Mouse (Mus musculus) liver, adult 2 months (tissue): ENCODE measurements around the gene Tmem219. TPM values are rescaled to one million over a fixed set of nuclear protein-coding genes. Genes with fewer than 3 reads are reported as not detected.
A peak's percentile ranks its signal among the peaks of the same experiment; 100 is the strongest.

ENCODE experiments used
- DNase-seq: peaks from one replicate; pipeline ENCODE4 v3.0.0-alpha.2; 2011; ENCODE audit warnings: low read depth, low spot score; ENCODE audit errors: extremely low read depth
- H3K27ac ChIP-seq: fragments of 200-500 bp; replicated peaks from 2 replicates; pipeline ENCODE4 v1.5.1; 2012; ENCODE audit warnings: low read depth, mild to moderate bottlenecking, control low read depth, inconsistent platforms, low read length; ENCODE audit not compliant: insufficient read depth
- H3K27me3 ChIP-seq: fragments of 200-500 bp; 2 replicates; pipeline ENCODE4 v1.6.1; 2012; ENCODE audit warnings: mild to moderate bottlenecking, moderate library complexity, low read length, inconsistent platforms; ENCODE audit not compliant: control insufficient read depth, insufficient read depth
- H3K36me3 ChIP-seq: fragments of 200-500 bp; 2 replicates; pipeline ENCODE4 v1.6.1; 2012; ENCODE audit warnings: low read length, inconsistent platforms; ENCODE audit not compliant: control insufficient read depth, insufficient read depth
- H3K4me1 ChIP-seq: fragments of 200-500 bp; 2 replicates; pipeline ENCODE4 v1.6.1; 2011; ENCODE audit warnings: low read length; ENCODE audit not compliant: control insufficient read depth, insufficient read depth
- H3K4me3 ChIP-seq: fragments of 200-500 bp; 2 replicates; pipeline ENCODE4 v1.5.1; 2011; ENCODE audit warnings: low read depth, mild to moderate bottlenecking, control low read depth, low read length, moderate library complexity; ENCODE audit not compliant: insufficient read depth
- H3K79me2 ChIP-seq: fragments of 200-500 bp; 2 replicates; pipeline ENCODE4 v1.6.1; 2012; ENCODE audit warnings: inconsistent platforms, mild to moderate bottlenecking, low read length, moderate library complexity; ENCODE audit not compliant: control insufficient read depth, insufficient read depth
- H3K9ac ChIP-seq: fragments of 200-500 bp; 2 replicates; pipeline ENCODE4 v1.6.1; 2012; ENCODE audit warnings: low read depth, mild to moderate bottlenecking, control low read depth, inconsistent platforms, low read length
- CTCF ChIP-seq: fragments of 200-500 bp; IDR thresholded peaks from 2 replicates; pipeline ENCODE4 v1.5.1; 2011; ENCODE audit warnings: low read depth, low read length, control low read depth
- POLR2A ChIP-seq: fragments of 200-500 bp; IDR thresholded peaks from 2 replicates; pipeline ENCODE4 v1.6.1; 2011; ENCODE audit warnings: low read length, control low read depth; ENCODE audit not compliant: insufficient read depth; ENCODE audit errors: extremely low read depth
- WGBS: fragments of 180-500 bp; shearing (Covaris S2); methylation state at CpG from one replicate; pipeline ENCODE4 v1.1.7; 2018; 5-methylcytosine and 5-hydroxymethylcytosine counted together
- polyA plus RNA-seq: library from polyadenylated mRNA; depleted of rRNA; stranded (reverse); fragments of >200 nt; gene quantifications from 2 replicates; pipeline ENCODE4 v1.2.3, GENCODE M21; 2012
- total RNA-seq: library from RNA; depleted of rRNA; stranded (reverse); fragments of >200 nt; gene quantifications from 2 replicates; pipeline ENCODE4 v1.2.3, GENCODE M21; 2014

Tmem219 gene
- total and polyA plus RNA-seq, 2 experiments, result 78.4 to 120 TPM

GRCm38 (mm10) chr7:126897390-126898101, 25.2 kb downstream of the Tmem219 start:
- Histone ChIP-seq H3K4me1 (0 out of 2 replicates have a peak, but pooled peaks cover 4% of the 10 kb centered on the region), H3K27me3 (no peaks in the 10 kb centered on the region), H3K79me2 (peaks cover 6% of the 10 kb centered on the region; the same call in 1 of the 2 replicates), H3K27ac (peak overlapping the region; percentile 64), H3K4me3 (peak overlapping the region; percentile 79), H3K36me3 (peaks cover 36% of the 10 kb centered on the region), H3K9ac (peak overlapping the region; percentile 76)
- TF ChIP-seq POLR2A, result no peak
- peak; percentile 43 for DNase-seq
- 50% methylated on average over 16 of the region's 16 CpGs for WGBS

GRCm38 (mm10) chr7:126896912-126897311, 25.8 kb downstream of the Tmem219 start:
- H3K9ac ChIP-seq, result peak overlapping the region; percentile 15; the same call in 1 of the 2 replicates
- peak overlapping the region; percentile 22; the same call in 1 of the 2 replicates for H3K4me3 ChIP-seq
- peak overlapping the region; percentile 69 for H3K27ac ChIP-seq
- DNase-seq, result no peak
- no peaks in the 10 kb centered on the region for H3K27me3 ChIP-seq
- H3K79me2 ChIP-seq, result peaks cover 5% of the 10 kb centered on the region; the same call in 1 of the 2 replicates
- TF ChIP-seq CTCF (0 out of 2 replicates have a peak, but pooled peaks have one; percentile 1), POLR2A (no peak)
- 94% methylated on average over 5 of the region's 5 CpGs for WGBS
- H3K4me1 ChIP-seq, result 0 out of 2 replicates have a peak, but pooled peaks cover 4% of the 10 kb centered on the region
- H3K36me3 ChIP-seq, result peaks cover 36% of the 10 kb centered on the region

- 57% methylated on average over 7 of the region's 7 CpGs for WGBS
- Histone ChIP-seq H3K79me2 (peaks cover 4% of the 10 kb centered on the region; the same call in 1 of the 2 replicates), H3K4me1 (peaks cover 1% of the 10 kb centered on the region), H3K27ac (no peak overlapping the region), H3K4me3 (peak overlapping the region; percentile 40; the same call in 1 of the 2 replicates), H3K36me3 (peaks cover 37% of the 10 kb centered on the region), H3K9ac (no peak overlapping the region), H3K27me3 (no peaks in the 10 kb centered on the region)
- peak; percentile 70 for TF ChIP-seq CTCF
- TF ChIP-seq POLR2A, result no peak
- DNase-seq, result no peak
Observed at GRCm38 (mm10) chr7:126888852-126889251, 33.9 kb downstream of the Tmem219 start.

DNA sequence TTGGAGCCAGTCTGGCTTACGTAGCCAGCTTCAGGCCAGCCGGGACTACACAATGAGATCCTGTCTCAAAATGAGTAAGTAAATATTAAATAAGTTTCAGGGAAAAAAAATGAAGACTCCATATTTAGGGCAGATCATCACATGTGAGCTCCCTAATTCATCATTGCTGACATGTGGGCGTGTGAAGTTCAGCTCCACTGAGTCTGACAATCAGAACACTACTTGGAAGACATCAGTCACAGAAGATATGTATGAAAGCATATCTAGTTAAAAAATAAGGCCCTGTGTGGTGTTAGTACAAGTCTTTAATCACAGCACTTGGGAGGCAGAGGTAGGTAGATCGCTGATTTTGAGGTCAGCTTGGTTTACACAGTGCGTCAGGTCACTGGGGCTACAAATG, 35.4 kb downstream of the Tmem219 start:
- H3K27me3 ChIP-seq, result no peaks in the 10 kb centered on the region
- H3K9ac ChIP-seq, result no peak overlapping the region
- H3K79me2 ChIP-seq, result peaks cover 8% of the 10 kb centered on the region; the same call in 1 of the 2 replicates
- no peak overlapping the region for H3K27ac ChIP-seq
- DNase-seq, result no peak
- H3K36me3 ChIP-seq, result peaks cover 36% of the 10 kb centered on the region
- no peak overlapping the region for H3K4me3 ChIP-seq
- H3K4me1 ChIP-seq, result peaks cover 4% of the 10 kb centered on the region
- TF ChIP-seq CTCF (no peak), POLR2A (no peak)
- WGBS, result 77% methylated on average over 5 of the region's 5 CpGs

- 2% methylated on average over 56 of the region's 56 CpGs for WGBS
- H3K79me2 ChIP-seq, result peaks cover 8% of the 10 kb centered on the region; the same call in 1 of the 2 replicates
- no peaks in the 10 kb centered on the region for H3K27me3 ChIP-seq
- peak; percentile 80 for DNase-seq
- TF ChIP-seq POLR2A, result peak; percentile 61
- no peak for TF ChIP-seq CTCF
- H3K4me1 ChIP-seq, result peaks cover 4% of the 10 kb centered on the region
- H3K4me3 ChIP-seq, result peak within 1 kb of the TSS; percentile 85
- H3K36me3 ChIP-seq, result peaks cover 26% of the 10 kb centered on the region
- H3K9ac ChIP-seq, result peak within 1 kb of the TSS; percentile 92
- H3K27ac ChIP-seq, result peak within 1 kb of the TSS; percentile 72
Observed at GRCm38 (mm10) chr7:126884286-126885164, 38.2 kb downstream of the Tmem219 start, which contains the start of gene Taok2. TSS of gene Taok2 (minus strand) at chr7:126884703.
